ENCODE assay signal across 10 mouse cellular contexts in the genomic region with DNA sequence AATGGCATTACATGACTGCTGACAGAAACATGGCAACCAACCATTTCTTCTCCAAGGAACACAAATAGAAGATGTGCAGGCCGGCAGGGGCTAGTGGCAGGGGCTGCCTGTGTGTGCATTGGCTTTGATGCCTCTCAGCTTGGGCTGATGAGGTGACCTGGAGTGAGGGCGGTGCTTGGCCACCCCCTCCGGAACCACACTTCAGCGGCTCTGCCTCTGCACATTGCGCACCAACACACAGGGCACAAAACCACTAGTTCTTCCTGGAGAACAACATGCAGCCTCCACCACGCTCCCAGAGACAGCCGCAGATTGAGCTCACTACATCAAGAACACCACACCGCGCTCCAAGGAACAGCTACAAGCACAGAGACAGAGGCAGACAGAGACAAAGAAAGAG. TPM values are rescaled to one million over a fixed set of nuclear protein-coding genes. Genes with fewer than 3 reads are reported as not detected.
DNase-seq lines count a peak whose midpoint lies in the region; ATAC-seq and TF ChIP-seq lines count a peak whose summit lies in the region.
"Had no signal": no experiment of that assay in that cellular context is flagged by ENCODE, and none has a peak within 500 bp of the region (broad histone marks: within the 10 kb centered on the region; RNA-seq: fewer than 3 reads in every experiment).

No protein-coding gene starts in this region.

- no peak overlapping the region for H3K4me3 ChIP-seq in hindbrain, embryonic 13.5 days
- no peak overlapping the region for H3K4me3 ChIP-seq in hindbrain, postnatal 0 days (ENCODE audit: low read length)
- no peak overlapping the region for H3K4me3 ChIP-seq in embryonic facial prominence, embryonic 15.5 days (replicated peaks)

- H3K36me3 ChIP-seq in hindbrain, embryonic 13.5 days = peaks cover 91% of the 10 kb centered on the region
- peaks cover 68% of the 10 kb centered on the region for H3K36me3 ChIP-seq in hindbrain, postnatal 0 days (ENCODE audit: insufficient read depth, low read length)
- peaks cover 81% of the 10 kb centered on the region for H3K36me3 ChIP-seq in embryonic facial prominence, embryonic 15.5 days
- peaks cover 28% of the 10 kb centered on the region for H3K36me3 ChIP-seq in splenic B cell, adult 2 months (ENCODE audit: control insufficient read depth, insufficient read depth, low read length, poor library complexity, severe bottlenecking)

- H3K27ac ChIP-seq in hindbrain, embryonic 13.5 days = no peak overlapping the region; the same call in 1 of the 2 replicates
- no peak overlapping the region for H3K27ac ChIP-seq in hindbrain, postnatal 0 days
- H3K27ac ChIP-seq in embryonic facial prominence, embryonic 15.5 days (replicated peaks) = 0 out of 2 replicates have a peak overlapping the region, but pooled peaks have one; percentile 39

- H3K4me2 ChIP-seq in hindbrain, embryonic 13.5 days = no peak overlapping the region
- H3K4me2 ChIP-seq in hindbrain, postnatal 0 days (ENCODE audit: low read depth, low read length) = no peak overlapping the region
- no peak overlapping the region for H3K4me2 ChIP-seq in embryonic facial prominence, embryonic 15.5 days (replicated peaks)
- H3K4me2 ChIP-seq: lung, embryonic 14.5 days had no signal

- no peaks in the 10 kb centered on the region for H3K27me3 ChIP-seq in hindbrain, embryonic 13.5 days
- no peaks in the 10 kb centered on the region for H3K27me3 ChIP-seq in hindbrain, postnatal 0 days (ENCODE audit: insufficient read depth, low read length)
- H3K27me3 ChIP-seq in embryonic facial prominence, embryonic 15.5 days = no peaks in the 10 kb centered on the region
- no peaks in the 10 kb centered on the region for H3K27me3 ChIP-seq in splenic B cell, adult 2 months (ENCODE audit: control insufficient read depth, insufficient read depth, low read length, poor library complexity, severe bottlenecking)

- no peak for ATAC-seq in hindbrain, embryonic 13.5 days (ENCODE audit: low FRiP score)
- no peak for ATAC-seq in hindbrain, postnatal 0 days
- no peak for ATAC-seq in embryonic facial prominence, embryonic 15.5 days (ENCODE audit: insufficient number of reproducible peaks, low FRiP score, low TSS enrichment, low read depth)
- ATAC-seq in granulocyte monocyte progenitor cell, adult 5-6 weeks (replicated peaks; ENCODE audit: poor library complexity, severe bottlenecking) = no peak

- 0 out of 2 replicates have a peak overlapping the region, but pooled peaks have one; percentile 9 for H3K9ac ChIP-seq in hindbrain, embryonic 13.5 days
- H3K9ac ChIP-seq in hindbrain, postnatal 0 days (replicated peaks; ENCODE audit: low read length) = no peak overlapping the region
- no peak overlapping the region for H3K9ac ChIP-seq in embryonic facial prominence, embryonic 15.5 days

- H3K9me3 ChIP-seq in hindbrain, embryonic 13.5 days = no peaks in the 10 kb centered on the region
- no peaks in the 10 kb centered on the region for H3K9me3 ChIP-seq in hindbrain, postnatal 0 days (ENCODE audit: low read length)
- H3K9me3 ChIP-seq in embryonic facial prominence, embryonic 15.5 days (replicated peaks) = no peaks in the 10 kb centered on the region

- no peak for TF ChIP-seq CTCF in hindbrain, postnatal 0 days (IDR thresholded peaks at IDR 0.05; ENCODE audit: low read depth)

- H3K4me1 ChIP-seq in hindbrain, embryonic 13.5 days (replicated peaks) = peaks cover 86% of the 10 kb centered on the region
- H3K4me1 ChIP-seq in hindbrain, postnatal 0 days (ENCODE audit: insufficient read depth, low read length) = peaks cover 12% of the 10 kb centered on the region
- peaks cover 76% of the 10 kb centered on the region for H3K4me1 ChIP-seq in embryonic facial prominence, embryonic 15.5 days

- DNase-seq in hindbrain, postnatal 0 days (ENCODE audit: low spot score) = no peak
- peak; percentile 60 to 61 for DNase-seq in spleen, adult 18-20 months
- no peak for DNase-seq in spleen, adult 12 weeks (ENCODE audit: low spot score)
- DNase-seq in splenic B cell, adult 2 months (ENCODE audit: low read depth, low spot score) = peak; percentile 82
- DNase-seq: lung, embryonic 14.5 days had no signal

- WGBS in hindbrain, embryonic 13.5 days = 82% methylated on average over 9 of the region's 9 CpGs
- 75% methylated on average over 9 of the region's 9 CpGs for WGBS in hindbrain, postnatal 0 days
- 82% methylated on average over 9 of the region's 9 CpGs for WGBS in embryonic facial prominence, embryonic 15.5 days

RNA-seq across cellular contexts. Expression of a gene that starts 7.9 kb away (rescaled TPM):
- 200 and 202 TPM in 2 replicates for polyA plus RNA-seq in hindbrain, embryonic 13.5 days (2015; fragmentation: Nextera tagmentation; extraction: Ambion mirVana)
- 233 and 275 TPM in 2 replicates for total RNA-seq in hindbrain, postnatal 0 days (2014; rRNA removed)
- polyA plus RNA-seq in hindbrain, postnatal 0 days (2015; fragmentation: Nextera tagmentation; extraction: Ambion mirVana) = 179 and 191 TPM in 2 replicates
- polyA plus RNA-seq in embryonic facial prominence, embryonic 15.5 days (2015; fragmentation: Nextera tagmentation; extraction: Ambion mirVana) = 211 and 225 TPM in 2 replicates
- total RNA-seq in granulocyte monocyte progenitor cell, adult 5-6 weeks (2014; fragmentation: Nextera tagmentation) = 466 and 510 TPM in 2 replicates
- 276 and 296 TPM in 2 replicates for total RNA-seq in granulocyte monocyte progenitor cell, adult 5-6 weeks (2017)

RNA-seq across cellular contexts. Expression of a gene that starts 8.8 kb away (rescaled TPM):
- 81.8 and 87.5 TPM in 2 replicates for polyA plus RNA-seq in hindbrain, embryonic 13.5 days (2015; fragmentation: Nextera tagmentation; extraction: Ambion mirVana)
- total RNA-seq in hindbrain, postnatal 0 days (2014; rRNA removed) = 95.5 and 131 TPM in 2 replicates
- polyA plus RNA-seq in hindbrain, postnatal 0 days (2015; fragmentation: Nextera tagmentation; extraction: Ambion mirVana) = 122 and 127 TPM in 2 replicates
- 226 and 231 TPM in 2 replicates for polyA plus RNA-seq in embryonic facial prominence, embryonic 15.5 days (2015; fragmentation: Nextera tagmentation; extraction: Ambion mirVana)
- 125 and 134 TPM in 2 replicates for total RNA-seq in granulocyte monocyte progenitor cell, adult 5-6 weeks (2014; fragmentation: Nextera tagmentation)
- 76.3 and 99.3 TPM in 2 replicates for total RNA-seq in granulocyte monocyte progenitor cell, adult 5-6 weeks (2017)

RNA-seq across cellular contexts. Expression of a gene that starts 17.5 kb away (rescaled TPM):
- 5.6 and 6.3 TPM in 2 replicates for polyA plus RNA-seq in hindbrain, embryonic 13.5 days (2015; fragmentation: Nextera tagmentation; extraction: Ambion mirVana)
- 0.47 and 8.4 TPM in 2 replicates for total RNA-seq in hindbrain, postnatal 0 days (2014; rRNA removed)
- polyA plus RNA-seq in hindbrain, postnatal 0 days (2015; fragmentation: Nextera tagmentation; extraction: Ambion mirVana) = 5.0 and 5.8 TPM in 2 replicates
- 15.4 and 18.0 TPM in 2 replicates for polyA plus RNA-seq in embryonic facial prominence, embryonic 15.5 days (2015; fragmentation: Nextera tagmentation; extraction: Ambion mirVana)
- total RNA-seq in granulocyte monocyte progenitor cell, adult 5-6 weeks (2014; fragmentation: Nextera tagmentation) = 20.5 and 20.8 TPM in 2 replicates
- total RNA-seq in granulocyte monocyte progenitor cell, adult 5-6 weeks (2017) = 3.9 and 6.6 TPM in 2 replicates

RNA-seq across cellular contexts. Expression of a gene that starts 27.4 kb away (rescaled TPM):
- 2.7 and 2.8 TPM in 2 replicates for polyA plus RNA-seq in hindbrain, embryonic 13.5 days (2015; fragmentation: Nextera tagmentation; extraction: Ambion mirVana)
- 1.2 TPM in 2 replicates for total RNA-seq in hindbrain, postnatal 0 days (2014; rRNA removed)
- 1.4 and 2.0 TPM in 2 replicates for polyA plus RNA-seq in hindbrain, postnatal 0 days (2015; fragmentation: Nextera tagmentation; extraction: Ambion mirVana)
- polyA plus RNA-seq in embryonic facial prominence, embryonic 15.5 days (2015; fragmentation: Nextera tagmentation; extraction: Ambion mirVana) = 3.8 and 4.7 TPM in 2 replicates
- total RNA-seq in granulocyte monocyte progenitor cell, adult 5-6 weeks (2014; fragmentation: Nextera tagmentation) = 67.9 and 72.3 TPM in 2 replicates
- 55.9 and 75.5 TPM in 2 replicates for total RNA-seq in granulocyte monocyte progenitor cell, adult 5-6 weeks (2017)

RNA-seq across cellular contexts. Expression of a gene that starts 47.5 kb away (rescaled TPM):
- 6.4 and 7.4 TPM in 2 replicates for polyA plus RNA-seq in hindbrain, embryonic 13.5 days (2015; fragmentation: Nextera tagmentation; extraction: Ambion mirVana)
- 1.1 TPM in 1 of 2 replicates, not detected in the other for total RNA-seq in hindbrain, postnatal 0 days (2014; rRNA removed)
- polyA plus RNA-seq in hindbrain, postnatal 0 days (2015; fragmentation: Nextera tagmentation; extraction: Ambion mirVana) = 3.7 and 5.0 TPM in 2 replicates
- polyA plus RNA-seq in embryonic facial prominence, embryonic 15.5 days (2015; fragmentation: Nextera tagmentation; extraction: Ambion mirVana) = 187 and 265 TPM in 2 replicates
- not detected in 2 replicates for total RNA-seq in granulocyte monocyte progenitor cell, adult 5-6 weeks (2014; fragmentation: Nextera tagmentation)
- not detected in 2 replicates for total RNA-seq in granulocyte monocyte progenitor cell, adult 5-6 weeks (2017)
- total RNA-seq: gastrocnemius, adult 8-10 months; layer of hippocampus, postnatal 36 days had no signal

Comparison
In these comparisons a context has a peak if more than half of its experiments do, and no peak if none do; other contexts are left out.
1. DNase-seq: peak in spleen, adult 18-20 months (2 of 2) and splenic B cell, adult 2 months (single experiment); none in hindbrain, postnatal 0 days (single experiment) and spleen, adult 12 weeks (single experiment).